Mouse (Mus musculus): Measurements from ENCODE around the gene Msx1.

Msx1 gene

DNA sequence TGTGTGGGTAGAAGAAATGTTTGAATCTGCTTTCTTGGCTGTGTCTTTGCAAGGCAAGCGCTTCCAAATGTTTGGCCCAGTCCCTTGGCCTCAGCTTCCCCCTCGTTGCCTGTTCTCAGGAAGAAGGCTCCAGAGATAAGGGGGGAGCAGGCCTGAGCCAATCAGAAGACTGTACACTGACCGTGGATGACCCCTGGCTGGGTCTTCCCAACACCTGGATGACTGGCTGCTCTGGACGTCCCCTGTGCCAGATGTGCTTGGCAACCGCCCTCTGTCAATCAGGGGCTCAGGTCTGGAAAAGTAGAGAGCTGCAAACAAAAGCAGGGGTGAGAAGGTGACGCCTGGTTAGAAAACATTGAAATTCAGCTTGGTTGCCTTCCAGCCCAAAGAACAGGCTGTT, 27.1 kb downstream of the Msx1 start:
- no peak for DNase-seq (ENCODE audit: low read depth in 1 of 2, low spot score in 2 of 2)

GRCm38 (mm10) chr5:37796751-37797150, 27.6 kb downstream of the Msx1 start:
- DNase-seq (ENCODE audit: low read depth in 1 of 2, low spot score in 2 of 2) = no peak

DNA sequence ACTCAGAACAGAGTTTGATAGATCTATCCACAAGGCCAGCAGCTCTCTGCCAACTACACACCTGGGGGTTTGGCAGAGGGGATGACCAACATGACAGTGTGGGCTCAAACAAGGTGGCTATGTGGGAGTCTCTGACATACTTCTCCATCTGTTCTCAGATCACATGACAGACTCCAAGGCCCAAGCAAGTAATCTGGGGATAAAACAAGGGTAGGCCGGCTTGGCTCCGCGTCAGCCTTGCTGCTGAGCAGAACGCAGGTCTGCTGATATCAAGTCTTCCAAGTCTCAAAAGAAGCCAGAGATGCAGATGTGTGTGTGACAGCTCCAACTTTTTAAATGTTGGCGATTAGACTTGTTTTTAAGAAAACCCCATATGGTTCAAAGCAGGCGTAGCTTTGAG, 28.7 kb downstream of the Msx1 start:
- no peak for DNase-seq (ENCODE audit: low read depth in 1 of 2, low spot score in 2 of 2)

- no peak for DNase-seq (ENCODE audit: low read depth in 1 of 2, low spot score in 2 of 2)
Observed at GRCm38 (mm10) chr5:37792154-37792553, 32.2 kb downstream of the Msx1 start.

GRCm38 (mm10) chr5:37784847-37785391, 39.5 kb downstream of the Msx1 start:
- DNase-seq (ENCODE audit: low read depth in 1 of 2, low spot score in 2 of 2) = no peak

DNA sequence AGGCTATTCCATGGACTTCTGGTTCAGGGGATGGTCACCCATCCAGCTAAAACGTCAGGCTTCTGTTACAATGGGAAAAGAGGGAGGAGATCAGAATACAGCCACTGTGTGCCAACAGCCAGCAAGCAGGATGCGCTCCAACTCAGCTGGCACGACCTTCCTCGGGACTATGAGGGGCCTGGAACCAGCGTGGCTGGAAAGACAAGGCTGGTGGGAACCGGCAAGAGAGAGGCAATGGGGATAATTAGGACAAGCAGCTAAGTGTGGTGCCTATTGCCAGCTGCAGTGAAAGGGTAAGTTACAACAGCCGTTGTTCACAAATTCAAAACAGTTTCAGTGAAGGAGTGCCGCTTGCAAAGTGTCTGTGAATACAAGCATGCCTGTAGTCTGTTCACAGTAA, 41.1 kb downstream of the Msx1 start:
- no peak for DNase-seq (ENCODE audit: low read depth in 1 of 2, low spot score in 2 of 2)

DNA sequence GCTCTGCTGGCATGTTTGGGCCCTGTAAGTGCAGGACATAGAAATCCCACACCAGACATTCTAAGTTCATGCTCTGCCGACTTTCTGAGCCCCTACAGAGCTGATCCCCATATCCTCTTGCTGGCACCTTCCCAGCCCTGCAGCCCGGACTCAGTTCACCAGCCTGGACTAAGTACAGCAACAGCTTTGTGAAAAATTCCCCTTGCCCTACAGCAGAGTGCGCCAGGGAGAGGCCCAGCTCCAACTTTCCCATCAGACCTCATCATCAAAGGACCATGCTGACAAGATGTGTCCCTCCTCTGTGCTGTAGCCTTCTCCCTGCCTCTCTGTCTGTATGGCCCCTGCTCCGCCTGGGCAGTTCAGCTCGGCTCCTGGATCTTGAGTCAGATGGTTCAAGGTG, 48.7 kb downstream of the Msx1 start:
- DNase-seq (ENCODE audit: low read depth in 1 of 2, low spot score in 2 of 2) = no peak

DNA sequence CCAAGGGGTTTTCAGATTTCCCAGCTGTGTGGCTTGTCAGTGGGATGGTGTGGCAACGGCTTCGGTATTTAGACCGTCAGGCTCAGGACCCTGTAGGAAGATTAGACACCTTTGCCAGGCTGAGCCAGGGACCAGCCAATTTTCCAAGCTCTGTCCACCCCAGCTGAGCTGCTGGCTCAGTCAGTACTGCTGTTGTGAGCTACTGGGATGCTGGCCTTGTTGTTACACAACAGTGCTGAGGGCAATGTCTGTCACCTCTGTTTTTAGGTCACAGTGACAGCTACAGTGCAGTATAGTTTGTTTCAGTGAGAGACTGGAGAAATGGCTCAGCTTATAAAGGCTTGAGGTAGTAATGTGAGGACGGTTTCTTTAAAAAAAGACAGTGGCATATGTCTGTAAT, 50.4 kb downstream of the Msx1 start:
- no peak for DNase-seq (ENCODE audit: low read depth in 1 of 2, low spot score in 2 of 2)

- no peak for DNase-seq (ENCODE audit: low read depth in 1 of 2, low spot score in 2 of 2)
Observed at GRCm38 (mm10) chr5:37770870-37771269, 53.5 kb downstream of the Msx1 start.

Measured in monocyte, adult 2 months (primary cell).